Mouse (Mus musculus) embryo, embryonic 11.5 days (tissue): Measurements from ENCODE around the gene Cd4.
A peak's percentile ranks its signal among the peaks of the same experiment; 100 is the strongest.
"Not testable (repeated sequence)": the region's sequence is repeated elsewhere in the genome, so short reads cannot be mapped to it uniquely, and the experiment has no call there.

Experiments used
- DNase-seq: peaks from one replicate; pipeline ENCODE4 v3.0.0-alpha.2; 2012; ENCODE audit warnings: low read depth, low spot score

The Cd4 gene

DNA sequence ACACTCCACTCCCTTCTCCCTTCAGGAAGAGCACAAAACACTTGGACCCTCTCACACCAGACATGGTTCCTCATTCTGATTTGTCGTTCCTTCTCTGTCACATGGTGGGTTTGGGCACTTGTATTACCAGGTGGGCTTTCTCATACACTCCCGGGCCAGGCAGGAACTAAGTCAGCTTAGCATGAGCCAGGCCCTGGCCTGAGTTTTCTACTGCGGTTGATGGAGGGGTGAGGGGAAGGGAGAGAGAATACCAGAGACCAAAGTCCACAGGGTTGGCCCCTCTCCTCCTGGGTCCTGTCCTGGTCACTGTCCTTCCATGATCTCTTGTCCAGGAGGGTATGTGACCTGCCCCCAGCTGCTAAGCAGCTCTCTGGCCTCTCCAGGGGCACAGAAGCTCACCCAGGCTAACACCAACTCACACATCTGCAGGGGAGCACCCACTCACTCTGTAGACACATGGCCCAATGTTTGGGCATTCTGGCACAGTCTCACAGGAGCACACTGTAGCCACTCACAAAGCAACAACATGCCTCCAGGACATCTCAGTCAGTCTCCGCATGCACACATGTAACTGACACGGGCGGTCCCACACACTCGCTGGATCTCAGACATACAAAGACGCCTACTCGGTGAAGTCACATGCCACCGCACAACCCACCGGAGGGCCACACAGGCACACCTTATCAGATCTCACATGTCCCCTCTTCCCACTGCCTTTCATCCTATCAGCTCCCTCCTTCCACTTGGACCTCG lies 28.1 kb upstream of the Cd4 start:
- DNase-seq = no peak

DNA sequence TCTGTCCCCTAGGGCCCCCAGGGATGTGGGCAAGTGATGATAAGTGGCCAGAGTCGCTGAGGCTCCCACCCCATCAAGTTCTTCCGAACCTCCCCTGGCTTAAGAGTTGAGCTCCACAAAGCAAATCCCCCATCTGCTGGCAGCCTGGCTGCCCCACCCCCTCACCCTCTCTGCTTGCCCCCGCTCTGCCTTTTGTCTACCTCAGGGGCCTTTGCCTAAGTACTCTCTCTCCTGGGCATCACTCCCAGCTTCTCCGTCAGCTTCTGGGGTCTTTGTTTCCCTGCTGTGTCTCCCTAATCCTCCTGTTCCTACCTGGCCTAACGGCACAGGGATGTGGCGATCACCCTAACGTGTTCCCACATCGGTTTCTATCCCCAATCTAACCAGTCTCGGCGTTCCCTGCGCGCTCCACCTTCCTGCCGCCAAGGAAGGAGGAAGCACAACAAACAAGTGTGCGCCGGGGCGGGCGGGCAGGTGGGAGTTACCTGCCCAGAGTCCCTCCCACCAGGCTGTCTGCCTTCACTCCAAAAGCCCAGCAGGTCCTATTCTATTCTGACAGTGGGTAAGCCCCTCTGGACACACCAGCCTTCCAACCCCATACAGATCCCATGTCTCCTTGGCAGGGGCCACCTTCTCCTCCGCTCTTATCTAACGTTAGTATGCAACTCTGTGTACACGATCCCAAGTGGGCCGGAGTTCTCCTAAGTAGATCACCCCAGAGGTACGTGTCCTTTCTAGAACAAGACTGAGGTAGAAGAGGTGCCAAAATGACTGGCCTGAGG lies 27.3 kb upstream of the Cd4 start:
- DNase-seq = no peak

DNA sequence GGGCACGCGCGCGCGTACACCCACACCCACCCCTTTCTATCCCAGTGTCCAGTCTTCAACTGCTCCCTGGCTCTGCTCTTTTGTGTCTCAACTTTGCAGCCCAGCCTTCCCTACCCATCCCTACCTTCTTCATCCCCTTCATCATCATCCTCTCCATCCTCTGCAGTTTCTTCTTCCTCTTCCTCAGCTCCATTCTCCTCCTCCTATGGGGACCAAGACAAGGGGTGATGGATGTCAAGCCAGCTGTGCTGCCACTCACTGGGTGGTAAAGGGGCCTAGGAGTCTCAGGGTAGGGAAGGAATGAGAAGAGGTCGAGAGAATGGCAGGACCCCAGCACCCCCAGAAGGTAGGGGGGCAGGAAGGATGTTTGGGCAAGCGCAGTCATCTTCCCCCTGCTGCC lies 26.5 kb upstream of the Cd4 start:
- DNase-seq = no peak

DNA sequence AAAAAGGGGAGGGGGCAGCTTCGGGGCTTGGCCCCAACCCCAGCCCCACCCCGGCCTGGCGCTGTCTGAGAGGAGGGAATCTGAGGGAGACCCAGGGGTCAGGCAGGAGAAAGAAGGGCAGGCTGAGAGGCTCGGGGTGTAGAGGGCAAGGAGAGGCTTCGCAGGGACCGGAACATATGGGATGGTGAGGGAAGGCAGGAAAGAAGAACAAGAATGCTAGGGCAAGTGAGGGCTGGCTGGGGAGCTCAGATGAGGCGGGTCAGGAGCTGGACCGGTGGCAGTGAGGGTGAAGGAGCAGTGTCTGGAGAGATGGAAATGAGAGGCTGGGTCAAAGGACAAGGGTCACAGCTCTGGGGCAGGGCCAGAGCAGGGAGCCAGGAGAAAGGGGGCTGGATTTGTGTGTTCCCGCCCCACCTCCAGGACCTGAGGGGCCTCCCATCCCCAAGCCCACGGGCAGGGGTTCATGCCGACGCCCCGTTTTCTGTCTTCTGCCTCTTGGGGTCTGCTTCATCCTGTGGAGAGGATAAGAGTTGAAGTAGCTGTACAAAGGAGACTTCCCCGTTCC lies 25.8 kb upstream of the Cd4 start:
- no peak for DNase-seq

DNA sequence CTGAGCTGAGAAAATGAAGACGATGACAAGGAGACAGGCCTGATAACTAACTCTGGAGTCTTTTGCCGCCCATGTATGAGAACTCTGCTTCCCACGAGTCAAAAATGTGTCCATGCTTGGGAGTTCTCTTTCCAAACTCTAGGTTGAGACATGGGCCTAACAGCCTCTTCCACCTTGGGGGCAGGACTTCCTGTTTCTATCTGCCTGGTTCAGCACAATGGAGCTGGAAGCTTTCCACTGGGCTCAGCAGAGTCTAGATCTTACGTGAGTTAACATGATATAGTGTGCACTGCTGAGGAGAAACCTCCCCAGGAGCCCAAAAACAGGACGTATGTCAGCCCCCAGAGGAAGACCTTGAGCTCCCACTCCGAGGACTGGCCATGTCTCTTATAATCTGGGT lies 25.2 kb upstream of the Cd4 start:
- DNase-seq = no peak

DNA sequence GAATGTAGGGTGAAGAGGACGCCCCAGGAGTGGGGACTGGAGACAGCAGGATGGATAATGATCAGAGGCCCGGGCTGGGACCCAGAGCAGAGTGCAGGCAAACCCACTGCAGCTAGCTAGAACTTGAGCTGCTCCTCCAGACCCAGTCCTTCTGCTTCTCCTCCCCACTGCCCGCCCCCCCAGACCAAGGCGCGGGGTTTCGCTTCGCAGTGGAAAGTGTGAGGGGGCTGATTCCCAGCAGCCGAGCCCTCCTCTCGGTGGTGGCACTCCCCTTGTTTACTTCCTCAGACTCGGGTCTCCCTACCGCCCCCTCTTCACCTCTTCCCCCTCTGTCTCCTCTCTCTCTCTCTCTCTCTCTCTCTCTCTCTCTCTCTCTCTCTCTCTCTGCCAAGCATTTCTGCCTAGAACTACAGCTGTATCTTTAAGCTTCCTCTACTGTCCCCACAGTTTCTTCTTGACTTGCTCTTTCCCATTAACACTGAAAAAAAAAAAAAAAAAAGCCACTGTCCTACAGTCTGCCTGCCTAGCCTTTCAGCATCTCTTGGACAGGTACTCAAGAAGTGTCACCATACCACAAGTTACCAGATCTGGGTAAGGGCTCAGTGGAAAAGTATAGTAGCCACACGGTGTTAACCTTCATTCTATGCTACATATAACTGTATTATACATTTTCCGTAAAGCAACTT lies 23.7 kb upstream of the Cd4 start, which contains the start of gene Lag3:
Lag3 (minus strand) TSS at position 173 of the 686 bp plus-strand sequence.
- no peak for DNase-seq

DNA sequence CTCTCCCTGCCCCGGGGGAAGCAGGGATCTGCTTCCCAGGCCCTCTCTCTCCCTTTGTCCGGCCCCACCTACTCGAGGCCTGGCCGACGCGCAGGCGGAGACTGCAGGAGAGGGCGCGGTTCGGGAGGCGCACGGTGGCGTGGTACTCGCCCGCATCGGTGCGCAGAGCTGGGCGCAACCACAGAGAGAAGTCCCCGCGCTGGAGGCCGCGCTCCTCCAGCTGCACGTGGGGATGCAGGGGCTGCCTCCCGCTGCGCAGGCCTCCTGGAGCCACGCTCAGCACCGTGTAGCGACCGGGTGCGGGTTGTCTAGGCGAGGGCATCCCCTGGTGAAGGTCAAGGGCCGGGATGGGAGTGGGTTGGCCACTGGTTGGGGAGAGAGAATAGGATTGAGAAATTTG lies 22.0 kb upstream of the Cd4 start:
- no peak for DNase-seq

DNA sequence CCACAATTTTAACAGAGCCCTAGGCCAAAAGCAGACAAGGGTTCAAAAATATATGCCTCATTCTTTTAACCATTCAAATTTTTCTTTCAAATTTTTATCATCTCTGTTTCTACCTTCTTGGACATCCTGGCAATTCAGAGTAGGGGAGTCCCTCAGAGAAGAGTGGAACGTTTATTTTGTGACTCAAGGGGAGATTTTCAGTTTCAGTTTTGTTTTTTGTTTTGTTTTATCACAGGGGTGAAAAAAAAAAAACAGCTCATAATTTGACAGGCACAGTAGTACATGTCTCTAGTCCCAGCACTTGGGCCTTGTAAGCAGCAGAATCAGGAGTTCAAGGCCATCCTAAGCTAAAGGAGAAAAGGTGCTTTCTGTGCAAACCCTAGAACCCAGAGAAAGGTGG lies 19.7 kb upstream of the Cd4 start:
- DNase-seq = no peak

DNA sequence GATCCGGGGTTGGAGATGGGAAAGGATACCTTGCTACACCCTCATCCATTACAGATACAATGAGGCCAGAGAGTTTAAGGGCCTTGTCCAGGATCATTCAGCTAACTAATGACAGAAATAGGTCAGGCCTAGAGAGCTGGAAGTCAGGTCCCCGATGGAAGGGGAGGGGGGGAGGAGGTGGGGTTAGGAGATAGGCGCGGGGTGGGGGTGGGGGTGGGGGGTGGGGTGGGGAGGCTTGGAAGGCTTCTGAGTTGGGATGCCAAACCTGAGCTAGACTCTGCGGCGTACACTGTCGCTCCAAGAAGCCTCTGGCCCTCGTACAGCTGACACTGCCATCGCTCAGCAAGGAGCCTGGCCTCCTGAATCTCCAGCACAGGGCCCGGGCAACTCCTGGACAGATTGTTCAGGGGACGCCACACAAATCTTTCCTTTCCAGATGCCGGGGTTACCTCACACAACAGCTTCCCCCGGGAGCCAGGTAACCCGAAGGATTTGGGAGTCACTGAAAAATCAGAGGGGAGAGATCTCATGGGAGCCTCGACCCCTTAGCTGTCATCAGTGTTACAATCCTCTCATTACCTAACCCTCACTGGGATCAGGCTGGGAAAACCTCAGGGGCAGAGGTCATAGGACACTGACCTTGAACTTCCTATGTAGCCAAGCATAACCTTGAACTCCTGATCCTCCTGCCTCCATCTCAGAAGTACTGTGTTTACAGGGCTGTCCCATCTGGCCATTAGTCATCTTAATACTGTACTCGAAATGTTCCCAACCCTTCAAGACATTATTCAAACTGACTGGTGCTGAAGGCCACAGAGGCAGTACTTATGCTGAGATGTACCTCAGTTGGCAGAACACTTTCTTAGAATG lies 17.2 kb upstream of the Cd4 start:
- no peak for DNase-seq

DNA sequence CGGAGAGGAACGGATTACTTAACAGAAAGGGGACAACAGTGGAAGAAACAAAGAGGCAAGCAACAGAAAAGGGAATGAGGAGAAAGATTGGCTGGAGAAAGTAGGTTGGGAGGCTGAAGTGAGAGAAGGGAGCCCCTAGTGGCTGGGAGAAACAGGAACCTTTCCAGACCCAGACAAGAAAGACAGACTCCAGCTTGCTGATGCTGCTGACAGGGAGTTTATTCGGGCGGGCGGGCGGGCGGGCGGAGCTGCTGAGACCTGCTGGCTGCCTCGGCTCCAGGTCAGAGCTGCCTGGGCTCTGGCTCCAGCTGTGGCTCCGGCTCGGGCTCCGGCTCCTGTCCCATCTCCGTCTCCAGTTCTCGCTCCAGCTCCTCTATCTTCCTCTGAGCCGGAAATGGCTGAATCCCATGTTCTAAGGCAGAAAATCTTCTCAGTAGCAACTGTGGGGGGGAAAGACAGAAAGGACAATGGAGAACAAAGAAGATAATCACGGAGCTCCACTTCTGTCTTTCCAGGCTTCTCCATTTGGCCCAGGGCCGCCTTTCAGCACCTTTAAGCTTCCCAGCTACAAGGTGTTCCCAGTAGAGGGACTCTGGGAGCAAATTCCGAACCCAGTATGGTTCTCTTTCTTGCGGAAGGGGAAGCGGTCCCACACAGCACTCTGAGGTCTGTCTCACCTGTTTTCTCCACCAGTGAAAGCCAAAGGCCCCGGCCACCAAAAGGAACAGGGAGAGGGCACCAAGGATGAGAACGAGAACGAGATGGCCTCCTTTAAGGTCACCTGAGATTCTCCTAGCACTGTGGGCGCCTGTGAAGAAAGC lies 16.4 kb upstream of the Cd4 start:
- peak; percentile 72 for DNase-seq

DNA sequence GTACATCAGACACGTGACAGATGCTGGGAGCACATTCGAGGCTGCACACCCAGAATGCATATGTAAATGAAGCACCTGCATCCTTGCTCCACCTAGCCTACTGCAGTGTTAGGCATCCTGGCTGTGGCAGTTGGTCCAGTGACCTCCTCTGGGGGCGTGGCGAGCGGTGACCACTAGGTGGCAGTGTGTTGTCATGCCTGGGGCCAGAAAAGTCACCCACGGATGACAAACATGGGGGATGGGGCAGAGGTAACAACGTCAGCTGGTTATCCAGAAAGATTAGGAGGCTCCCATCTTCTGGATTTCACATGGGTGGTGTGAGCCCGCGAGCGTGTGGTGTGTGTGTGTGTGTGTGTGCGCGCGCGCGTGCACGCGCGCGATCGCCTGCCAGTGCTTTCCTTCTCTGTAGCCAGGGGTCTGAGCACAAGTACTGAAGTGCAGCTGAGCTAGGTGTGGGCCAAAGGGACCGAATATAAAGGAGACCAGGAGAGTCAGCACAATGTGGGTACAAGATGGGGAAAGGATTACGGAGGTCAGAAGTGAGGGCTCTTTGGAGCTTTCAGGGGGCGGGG lies 15.6 kb upstream of the Cd4 start:
- DNase-seq = peak; percentile 89

DNA sequence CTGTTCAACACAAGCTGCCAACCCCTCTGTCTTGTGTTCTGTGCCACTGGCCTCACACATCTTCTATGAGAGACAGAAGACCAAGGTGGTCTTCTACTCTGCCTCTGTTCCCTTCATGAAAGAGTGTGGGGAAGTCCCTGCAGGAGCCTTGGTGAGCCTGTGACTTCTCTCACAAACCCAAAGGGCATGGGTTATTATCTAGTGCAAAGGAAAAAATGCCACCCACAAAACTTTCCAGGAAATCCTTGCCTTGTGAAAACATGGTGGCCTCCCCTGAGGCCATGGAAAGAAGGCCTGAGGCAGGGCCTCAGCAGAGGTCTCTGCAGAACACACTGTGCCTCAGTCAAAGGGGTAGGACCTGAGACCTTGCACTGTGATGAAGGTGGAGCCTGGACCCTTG lies 13.8 kb upstream of the Cd4 start:
- no peak for DNase-seq

DNA sequence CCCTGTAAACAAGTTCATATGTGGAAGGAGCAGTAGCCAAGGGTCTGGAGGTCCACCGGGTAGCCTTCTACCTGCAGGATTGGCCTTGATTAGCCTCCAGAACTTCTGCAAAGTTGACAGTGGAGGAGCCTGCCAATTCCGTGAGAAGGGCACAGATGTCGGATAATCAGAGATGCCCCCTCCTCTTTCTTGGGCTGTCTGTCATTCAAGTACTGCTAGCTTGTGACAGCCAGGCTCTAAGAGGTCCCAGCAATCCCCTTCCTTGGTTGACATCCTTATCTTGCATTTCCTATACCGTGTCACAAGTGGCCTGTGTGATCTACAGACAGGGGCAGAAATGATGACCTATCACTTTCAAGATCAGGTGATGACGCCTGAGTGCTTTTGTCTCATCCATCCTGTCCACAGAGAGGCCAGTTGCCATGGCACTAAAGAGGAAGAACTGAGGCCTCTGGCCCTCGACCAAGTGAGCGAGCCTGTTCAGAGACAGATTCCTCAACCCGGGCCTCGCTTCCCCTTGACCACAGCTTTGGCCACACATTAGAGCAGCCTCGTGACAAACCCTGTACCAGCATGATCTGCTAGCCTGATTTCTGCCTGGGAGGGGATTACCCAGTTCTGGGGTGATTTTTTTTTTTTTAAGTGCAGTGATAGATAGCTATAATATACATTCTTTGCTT lies 12.9 kb upstream of the Cd4 start:
- DNase-seq = no peak

DNA sequence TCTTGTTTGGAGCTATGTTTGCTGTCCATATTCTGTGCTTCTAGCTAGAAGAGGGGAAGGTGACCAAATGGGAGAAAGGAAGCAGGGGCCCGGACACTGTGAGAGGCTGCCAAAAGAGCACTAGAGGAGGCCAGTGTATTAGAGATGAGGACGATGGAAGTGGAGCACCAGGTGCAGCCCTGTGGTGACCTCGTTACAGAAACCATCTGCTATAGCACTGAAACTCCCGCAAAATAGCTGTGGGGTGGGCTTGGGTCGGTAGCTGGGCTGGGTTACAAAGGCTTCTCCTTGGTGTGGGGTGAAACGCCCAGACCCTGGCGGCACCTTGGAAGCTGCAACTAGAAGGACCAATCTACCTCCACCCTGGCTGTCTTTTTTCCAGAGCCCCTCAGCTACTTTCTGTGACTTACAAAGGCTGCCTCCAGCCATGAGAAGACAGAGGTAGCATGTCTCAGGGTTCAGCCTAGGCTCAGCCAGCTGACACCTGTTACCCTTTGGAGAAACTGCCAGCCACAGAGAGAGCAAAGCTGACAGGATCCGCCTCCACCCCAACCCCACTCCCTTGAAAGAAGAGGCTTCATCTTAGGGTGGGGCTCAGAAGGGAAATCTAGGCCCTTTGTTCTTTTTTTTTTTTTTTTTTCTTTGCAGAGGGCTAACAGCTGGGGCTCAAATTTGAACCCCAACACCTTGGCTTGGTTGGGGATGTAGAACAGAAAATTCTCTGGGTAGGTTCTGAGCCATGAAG lies 12.2 kb upstream of the Cd4 start:
- no peak for DNase-seq

DNA sequence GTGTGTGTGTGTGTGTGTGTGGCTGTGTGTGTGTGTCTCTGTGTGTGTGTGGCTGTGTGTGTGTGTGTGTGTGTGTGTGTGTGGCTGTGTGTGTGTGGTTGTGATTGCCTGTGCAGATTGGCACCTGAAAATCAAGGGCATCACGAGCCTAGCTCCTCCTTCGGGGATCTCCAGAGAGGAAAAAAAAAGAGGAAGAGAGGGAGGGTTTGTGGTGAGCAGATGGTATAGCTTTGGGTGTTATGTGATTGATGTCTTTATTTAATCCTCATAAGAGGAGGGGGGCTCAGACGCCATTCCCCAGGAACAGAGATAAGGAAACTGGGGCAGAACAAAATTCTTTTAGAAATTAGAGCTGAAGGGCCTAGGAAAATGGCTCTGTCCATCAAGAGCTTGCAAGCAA lies 10.3 kb upstream of the Cd4 start:
- no peak for DNase-seq

DNA sequence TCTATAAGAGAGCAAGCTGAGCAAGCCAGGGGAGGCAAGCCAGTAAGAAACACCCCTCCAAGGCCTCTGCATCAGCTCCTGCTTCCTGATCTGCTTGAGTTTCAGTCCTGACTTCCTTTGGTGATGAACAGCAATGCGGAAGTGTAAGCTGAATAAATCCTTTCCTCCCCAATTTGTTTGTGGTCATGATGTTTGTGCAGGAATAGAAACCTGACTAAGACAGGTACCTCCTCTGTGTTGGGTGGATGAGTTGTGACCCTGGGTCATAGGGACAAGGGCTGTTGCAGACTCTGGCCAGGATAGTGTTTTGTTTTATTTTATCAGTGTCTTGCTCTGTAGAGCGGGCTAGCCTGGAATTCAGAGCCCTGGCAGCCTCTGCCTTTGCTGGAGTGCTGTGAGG lies 6.1 kb upstream of the Cd4 start:
- not testable (repeated sequence) for DNase-seq

DNA sequence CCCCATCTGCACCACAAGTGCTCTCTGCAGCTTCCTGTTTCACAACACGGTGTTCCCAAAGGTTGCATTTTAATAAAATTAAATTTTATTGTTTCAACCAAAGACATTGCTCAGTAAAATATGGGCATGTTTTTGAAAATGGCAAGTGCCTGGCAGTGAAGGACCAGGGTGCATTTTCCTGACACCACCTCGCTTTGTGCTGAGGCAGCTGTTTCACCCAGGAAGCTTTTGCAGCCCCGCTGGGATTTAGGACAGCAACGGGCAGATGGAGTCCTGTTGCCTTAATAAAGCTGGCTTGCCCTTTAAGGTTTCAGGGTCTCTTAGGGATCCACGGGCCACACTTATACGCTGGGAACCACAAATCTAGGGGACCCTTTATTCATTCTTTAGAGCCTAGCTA lies 3.0 kb upstream of the Cd4 start:
- no peak for DNase-seq

DNA sequence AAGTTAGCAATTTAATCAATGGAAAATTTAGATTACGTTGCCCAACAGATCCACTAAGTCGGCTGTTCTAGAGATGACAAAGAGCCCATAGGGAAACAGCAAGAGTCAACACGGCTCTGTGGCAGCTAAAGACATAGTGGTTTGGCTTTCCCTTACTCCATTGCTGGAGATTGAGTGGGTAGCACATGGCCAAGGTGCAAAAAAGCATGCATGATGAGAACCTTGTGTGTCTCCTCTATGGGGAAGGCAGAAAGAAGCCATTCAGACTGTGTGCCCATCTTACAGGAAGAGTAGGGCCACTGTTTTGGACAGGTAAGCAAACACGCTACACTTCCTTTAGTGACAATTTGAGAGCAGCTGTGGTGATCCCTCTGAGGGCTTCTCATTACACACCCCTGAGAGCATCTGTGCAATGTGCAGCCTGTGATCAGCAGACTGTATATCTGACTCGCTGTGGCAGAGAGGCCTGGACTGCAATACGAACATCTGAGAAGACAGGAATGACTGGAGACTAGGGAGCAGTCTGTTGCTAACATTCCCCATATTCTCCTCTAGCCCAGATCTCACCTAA lies 619 bp upstream of the Cd4 start:
- DNase-seq = no peak
